Mouse (Mus musculus) ovary, postnatal 14 days (tissue): ENCODE data around the gene Shank2.
A peak's percentile ranks its signal among the peaks of the same experiment; 100 is the strongest.

Experiments used
- DNase-seq: peaks from one replicate; pipeline ENCODE4 v3.0.0; 2022; ENCODE audit warnings: low spot score

The Shank2 gene

DNA sequence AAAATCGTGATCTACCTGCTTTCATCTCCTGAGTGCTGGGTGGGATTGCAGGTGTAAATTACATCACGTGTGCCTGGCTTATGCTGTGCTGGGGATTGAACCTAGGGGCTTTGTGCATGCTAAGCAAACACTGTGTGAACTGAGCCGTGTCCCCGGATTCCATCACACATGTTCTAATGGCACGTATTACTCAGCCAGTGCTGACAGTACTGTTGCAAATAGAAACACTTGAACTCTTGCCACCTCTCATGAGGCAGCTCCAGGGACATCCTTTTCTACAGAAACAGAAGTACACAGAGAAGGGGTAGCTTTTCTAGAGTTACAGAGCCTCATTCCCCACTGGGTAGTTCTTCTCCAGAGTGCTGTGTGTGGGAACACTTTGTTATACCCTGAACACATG is 168.5 kb downstream of the Shank2 start:
- DNase-seq = no peak

GRCm38 (mm10) chr7:144170686-144171085 is 169.0 kb downstream of the Shank2 start:
- DNase-seq = no peak

- DNase-seq = no peak
Measured at GRCm38 (mm10) chr7:144173869-144174268, 172.1 kb downstream of the Shank2 start.

DNA sequence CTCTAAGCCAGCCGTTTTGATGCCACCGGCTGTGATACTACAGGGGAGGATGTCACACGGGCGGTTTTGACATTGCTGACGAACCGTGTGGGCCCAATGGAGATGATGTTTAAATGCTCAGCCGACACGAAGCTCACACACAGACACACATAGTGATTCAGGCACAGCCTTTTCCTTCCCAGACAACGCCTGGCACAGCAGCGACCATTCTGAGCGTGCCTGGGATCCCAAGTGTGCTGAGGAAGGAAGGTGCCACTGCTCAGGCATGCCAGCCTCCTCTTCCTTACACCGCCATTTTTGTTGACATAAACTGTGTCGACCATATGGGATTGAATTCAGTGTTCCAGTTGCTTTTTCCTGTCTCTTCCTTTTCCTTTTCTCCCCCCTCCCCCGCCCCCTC is 172.6 kb downstream of the Shank2 start:
- DNase-seq = no peak

DNA sequence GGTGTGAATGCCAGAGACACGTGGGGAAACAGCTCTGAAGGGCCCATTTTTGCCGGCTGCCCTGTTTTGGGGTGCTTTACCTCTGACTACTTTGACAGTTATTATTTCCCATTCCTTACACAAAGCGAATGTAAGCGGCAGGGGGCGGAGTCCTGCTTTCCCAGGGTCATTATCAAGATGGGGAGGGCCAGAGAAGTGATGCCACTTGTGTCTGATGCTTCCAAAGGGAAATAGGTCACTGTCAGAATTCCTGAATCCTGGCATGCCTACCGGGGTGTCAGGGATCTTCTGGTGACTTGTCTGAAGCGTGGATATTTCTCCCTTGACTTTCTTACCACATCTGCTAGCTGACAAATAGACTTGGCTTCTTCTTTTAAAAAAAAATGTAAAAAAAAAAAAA is 173.3 kb downstream of the Shank2 start:
- DNase-seq = no peak

GRCm38 (mm10) chr7:144175481-144176233 is 173.9 kb downstream of the Shank2 start:
- no peak for DNase-seq

GRCm38 (mm10) chr7:144176234-144176730 is 174.6 kb downstream of the Shank2 start:
- no peak for DNase-seq

DNA sequence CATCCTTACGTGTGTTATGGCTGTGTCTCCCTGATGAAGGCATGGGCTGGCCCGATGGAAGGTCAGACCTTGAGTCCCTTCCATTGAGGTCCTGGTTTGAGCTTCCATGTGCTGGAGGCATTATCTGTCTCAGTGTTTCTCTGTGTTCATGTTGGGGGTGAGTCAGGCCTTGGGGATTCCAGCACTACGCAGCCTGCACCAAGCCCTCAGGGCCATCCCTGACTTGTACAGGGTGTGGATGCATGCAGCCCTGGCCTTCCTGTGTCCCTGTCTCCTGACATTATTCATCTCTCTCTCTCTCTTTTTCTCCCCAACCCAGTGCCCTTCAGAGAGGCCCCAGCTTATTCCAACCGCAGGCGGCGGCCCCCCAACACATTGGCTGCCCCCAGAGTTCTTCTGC is 177.7 kb downstream of the Shank2 start:
- no peak for DNase-seq

GRCm38 (mm10) chr7:144180885-144181284 is 179.2 kb downstream of the Shank2 start:
- DNase-seq = peak; percentile 50

- DNase-seq = no peak
Measured at GRCm38 (mm10) chr7:144187869-144188430, 186.2 kb downstream of the Shank2 start.

GRCm38 (mm10) chr7:144189446-144189845 is 187.7 kb downstream of the Shank2 start:
- DNase-seq = no peak

DNA sequence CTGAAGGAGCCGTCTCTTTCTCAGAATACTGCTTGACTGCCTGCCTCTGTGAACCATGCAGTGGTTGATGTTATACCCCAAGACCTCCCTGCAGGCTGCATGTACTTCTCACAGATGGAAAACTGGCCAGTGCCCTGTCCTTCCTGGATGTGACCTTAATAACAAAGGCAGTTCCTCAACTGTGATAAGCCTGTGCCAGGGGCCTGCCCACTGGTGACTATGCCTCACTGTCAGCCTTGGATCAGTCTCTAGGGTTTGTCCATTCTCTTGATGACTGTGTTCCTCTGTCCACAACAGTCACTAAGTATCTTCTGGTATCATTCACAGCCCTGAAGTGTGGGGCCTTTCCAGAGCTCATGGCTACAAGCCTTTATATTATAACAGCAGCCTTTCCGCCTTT is 196.8 kb downstream of the Shank2 start:
- no peak for DNase-seq

GRCm38 (mm10) chr7:144202017-144202682 is 200.4 kb downstream of the Shank2 start:
- DNase-seq = no peak

- no peak for DNase-seq
Measured at GRCm38 (mm10) chr7:144204290-144204689, 202.6 kb downstream of the Shank2 start.

DNA sequence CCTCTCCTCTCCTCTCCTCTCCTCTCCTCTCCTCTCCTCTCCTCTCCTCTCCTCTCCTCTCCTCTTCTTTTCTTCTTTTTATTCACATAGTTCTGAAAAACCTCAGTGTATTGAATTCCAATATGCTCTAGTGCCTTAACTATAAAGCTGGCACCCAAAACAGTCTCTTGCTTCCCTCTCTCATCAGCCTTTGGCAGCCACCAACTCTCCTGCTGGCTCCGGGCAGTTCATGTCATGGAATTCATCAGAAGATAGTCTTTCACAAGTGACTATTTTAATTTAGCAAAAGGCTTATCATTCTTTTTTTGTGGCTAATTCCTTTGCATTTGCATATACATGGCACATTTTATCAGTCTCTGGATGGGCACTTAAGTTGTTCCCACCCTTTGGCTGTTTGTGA is 203.4 kb downstream of the Shank2 start:
- DNase-seq = no peak

DNA sequence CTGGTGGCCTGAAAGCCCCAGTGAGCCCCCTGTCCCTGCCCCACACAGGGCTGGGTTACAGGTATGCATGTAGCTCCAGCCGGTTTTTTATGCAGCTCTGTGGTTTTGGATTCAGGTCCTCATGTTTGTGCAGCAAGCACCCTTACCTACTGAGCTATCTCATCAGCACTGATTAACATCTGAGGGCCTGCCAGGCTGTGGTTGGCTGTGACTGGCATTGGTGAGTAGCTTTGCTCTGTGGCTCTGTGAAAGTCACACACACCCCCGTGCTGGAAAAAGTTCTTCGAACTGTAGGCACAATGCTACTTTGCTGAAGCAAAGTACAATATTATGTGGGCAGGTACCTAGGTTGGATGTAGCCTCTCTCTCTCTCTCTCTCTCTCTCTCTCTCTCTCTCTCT is 204.1 kb downstream of the Shank2 start:
- no peak for DNase-seq

- DNase-seq = no peak
Measured at GRCm38 (mm10) chr7:144206254-144206653, 204.5 kb downstream of the Shank2 start.

GRCm38 (mm10) chr7:144207100-144207499 is 205.4 kb downstream of the Shank2 start:
- no peak for DNase-seq

- peak; percentile 39 for DNase-seq
Measured at GRCm38 (mm10) chr7:144207849-144208248, 206.1 kb downstream of the Shank2 start.

GRCm38 (mm10) chr7:144208628-144209027 is 206.9 kb downstream of the Shank2 start:
- DNase-seq = no peak

GRCm38 (mm10) chr7:144210526-144210925 is 208.8 kb downstream of the Shank2 start:
- DNase-seq = no peak

DNA sequence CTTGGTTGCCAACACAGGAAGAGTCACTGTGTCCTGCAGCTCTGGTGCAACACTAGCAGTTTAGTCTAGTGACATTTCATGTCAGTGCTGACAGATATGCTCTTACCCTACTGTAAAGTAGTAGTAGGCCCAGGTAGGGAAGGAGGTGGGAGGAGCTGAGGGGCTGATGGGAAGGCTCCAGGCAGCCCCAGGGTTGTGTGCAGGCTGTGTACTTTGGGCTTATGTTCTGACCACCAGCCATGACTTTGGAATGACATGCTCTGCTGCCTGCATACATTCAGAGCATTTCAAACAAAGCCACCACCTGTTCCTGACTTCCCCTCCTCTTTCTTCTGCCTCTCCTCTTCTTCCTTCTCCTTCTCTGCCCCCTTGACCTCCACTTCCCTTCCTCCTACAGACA is 211.0 kb downstream of the Shank2 start:
- DNase-seq = no peak

GRCm38 (mm10) chr7:144217192-144217591 is 215.5 kb downstream of the Shank2 start:
- DNase-seq = peak; percentile 58
